Mouse (Mus musculus) NIH3T3 (cell line): ENCODE measurements at regions not wholly inside any gene's neighbourhood (a gene's known extent, or its start where the extent isn't known, plus 50 kb on each side); places are given as distances from the start of the nearest gene placed in this dataset.

Source experiments
- DNase-seq: peaks from one replicate; pipeline ENCODE4 v3.0.0-alpha.2; 2012; ENCODE audit warnings: low read depth

DNA sequence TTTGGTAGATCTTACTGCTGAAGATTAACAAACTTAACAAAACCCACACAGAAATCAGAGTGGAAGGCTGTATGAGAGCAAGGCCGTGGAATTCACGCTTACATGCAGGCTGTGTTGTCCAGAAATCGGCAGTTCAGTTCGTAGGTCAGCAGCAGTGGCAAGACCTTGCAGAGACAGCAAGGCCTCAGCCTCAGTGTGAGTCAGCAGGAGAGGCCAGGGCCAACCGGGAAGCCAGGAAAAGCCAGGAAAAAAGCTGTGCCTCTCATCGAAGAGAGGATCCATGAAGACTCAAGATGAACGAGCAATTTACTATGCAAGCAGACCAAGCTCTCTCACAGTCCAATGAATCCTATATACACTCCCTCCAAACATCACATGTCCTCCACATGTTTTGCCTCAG is 103.4 kb upstream of the 1700021F07Rik start:
- no peak for DNase-seq

DNA sequence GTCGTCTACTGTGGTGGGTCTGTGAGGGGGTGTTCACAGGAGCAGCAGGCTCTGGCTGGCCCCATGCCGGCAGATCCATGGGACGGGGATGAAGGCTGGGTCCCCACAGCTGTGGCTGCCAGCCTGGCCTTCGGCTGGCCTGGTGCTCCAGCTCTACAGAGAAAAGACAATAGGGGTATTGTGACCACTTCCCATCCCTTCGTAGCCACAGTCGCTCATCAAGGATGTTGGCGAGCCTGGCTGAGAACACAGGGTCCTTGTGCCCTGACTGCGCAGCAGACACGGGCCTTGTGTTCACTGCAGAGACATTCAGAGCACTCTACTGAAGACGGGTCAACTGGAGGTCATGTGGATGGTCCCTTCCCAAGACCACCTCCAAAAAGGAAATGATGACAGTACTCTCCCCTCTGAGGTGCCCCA is 102.4 kb upstream of the 1700021F07Rik start:
- DNase-seq: no peak

DNA sequence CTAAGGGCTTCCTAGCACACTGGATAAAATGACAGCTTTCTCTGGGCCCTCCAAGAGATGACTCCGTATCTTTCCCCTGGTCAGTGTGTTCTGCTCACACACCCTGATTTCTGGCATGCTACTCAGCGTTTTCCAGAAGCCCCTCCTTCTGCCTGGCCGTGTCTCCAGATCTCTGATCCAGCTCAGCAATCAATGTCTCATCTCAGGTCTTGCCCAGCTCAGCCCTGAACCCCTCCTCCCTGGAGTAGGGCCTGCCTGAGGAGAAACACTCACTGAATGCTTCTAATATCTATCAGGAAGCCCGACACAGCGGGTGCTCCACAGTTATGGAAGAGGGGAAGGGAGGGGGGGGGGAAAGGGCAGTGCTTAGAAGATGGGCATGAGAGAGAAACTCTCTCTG is 101.9 kb upstream of the 1700021F07Rik start:
- peak; percentile 56 for DNase-seq

DNA sequence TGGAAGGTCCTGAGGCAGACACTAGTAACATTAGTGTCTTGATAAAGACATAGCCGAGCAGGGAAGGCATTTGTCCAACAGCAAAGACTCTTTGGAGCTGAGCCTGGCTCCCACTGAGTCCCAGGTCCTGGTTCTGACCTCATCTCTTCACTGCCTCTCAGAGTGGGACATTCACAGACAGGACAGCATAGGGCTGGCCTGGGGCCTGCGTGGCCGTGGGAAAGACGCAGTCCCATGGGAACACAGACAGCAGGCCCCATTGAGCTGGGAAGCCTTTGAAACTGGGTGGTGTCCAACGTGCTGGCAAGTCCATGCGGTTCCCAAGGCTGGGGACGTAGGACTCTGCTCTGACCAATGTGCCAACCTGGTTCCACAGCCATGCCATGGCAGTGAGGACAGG is 97.5 kb upstream of the 1700021F07Rik start:
- no peak for DNase-seq

DNA sequence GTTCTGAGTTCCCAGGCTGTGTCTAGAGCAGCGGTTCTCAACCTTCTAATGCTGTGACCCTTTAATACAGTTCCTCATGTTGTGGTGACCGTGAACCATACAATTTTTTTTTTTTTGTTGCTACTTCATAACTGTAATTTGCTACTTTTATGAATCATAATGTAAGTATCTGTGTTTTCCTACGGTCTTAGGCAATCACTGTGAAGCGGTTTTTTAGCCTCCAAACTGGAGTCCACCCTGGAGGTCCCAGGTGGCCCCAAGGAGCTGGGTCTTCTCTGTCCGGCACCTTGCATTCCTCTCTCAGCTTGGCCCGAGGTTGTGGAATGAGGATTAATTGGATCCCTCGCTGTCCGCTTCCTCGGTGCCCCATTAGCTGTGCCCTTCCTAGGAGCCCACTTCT is 96.6 kb upstream of the 1700021F07Rik start:
- peak; percentile 38 for DNase-seq

DNA sequence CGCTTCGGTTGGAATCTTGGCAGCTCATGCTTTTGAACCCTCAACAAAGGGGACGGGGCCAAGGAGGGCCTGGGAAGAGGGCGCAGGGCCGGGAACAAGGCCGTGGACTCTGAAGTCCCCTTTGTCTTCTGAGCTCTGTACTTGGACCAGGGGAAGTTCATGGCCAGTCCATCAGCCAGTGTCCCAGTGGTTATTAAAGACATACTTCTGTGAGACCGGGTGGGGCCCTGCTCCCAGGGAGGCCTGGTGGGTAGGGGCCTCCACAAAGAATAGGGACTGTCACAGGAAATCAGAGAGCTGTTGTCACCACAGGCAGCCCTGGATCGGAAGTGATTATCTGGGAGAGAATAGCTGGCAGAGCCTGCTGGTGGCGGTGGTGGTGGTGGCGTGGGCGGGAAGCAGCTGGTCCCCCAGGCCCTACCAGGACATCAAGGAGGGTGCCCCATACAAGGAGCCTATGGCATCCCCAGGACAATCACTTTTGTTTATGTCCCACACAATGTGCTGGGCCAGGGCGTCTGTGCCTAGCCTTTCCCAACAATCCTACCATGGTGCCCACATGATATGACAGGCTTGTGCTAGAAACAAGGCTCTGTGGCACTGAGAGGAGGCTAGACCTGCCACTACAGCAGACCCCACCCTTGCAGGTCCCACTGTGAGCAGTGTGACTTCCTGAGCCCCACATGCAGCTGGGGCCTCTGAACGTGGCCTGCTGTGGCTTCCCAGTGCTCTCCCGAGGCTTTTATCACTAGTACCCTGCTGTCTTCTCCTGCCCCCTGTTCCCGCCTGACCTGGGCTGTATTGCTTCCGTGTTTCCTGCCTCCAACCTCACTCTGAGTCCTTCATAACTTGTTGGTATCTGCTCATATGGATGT is 96.0 kb upstream of the 1700021F07Rik start:
- DNase-seq: no peak

DNA sequence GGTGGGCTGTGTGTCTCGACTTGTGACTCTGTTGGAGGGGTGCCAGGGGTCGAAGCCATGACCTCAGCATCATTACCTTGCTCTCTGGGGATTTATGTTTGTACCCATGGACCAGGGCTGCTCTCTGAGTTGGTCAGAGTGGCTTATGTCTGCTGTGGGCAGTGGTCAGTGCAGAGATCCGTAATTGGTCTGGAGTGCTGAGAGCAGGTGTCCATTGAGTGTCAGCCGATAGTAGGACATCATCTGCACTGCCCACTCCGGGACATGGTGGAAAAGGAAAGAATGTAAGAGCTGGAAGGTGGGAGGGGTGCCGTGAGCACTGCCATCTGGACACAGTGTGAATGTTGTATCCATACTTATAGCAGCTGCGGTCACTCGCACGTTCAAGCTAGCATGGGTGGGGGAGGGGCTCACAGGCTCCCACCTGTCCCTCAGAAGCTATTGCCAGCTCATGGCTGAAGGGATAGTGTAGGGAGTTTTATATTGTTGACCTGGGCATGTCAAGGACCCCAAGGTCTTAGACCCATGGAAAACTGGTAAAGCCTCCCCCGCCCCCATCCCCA is 94.4 kb upstream of the 1700021F07Rik start:
- DNase-seq: no peak

DNA sequence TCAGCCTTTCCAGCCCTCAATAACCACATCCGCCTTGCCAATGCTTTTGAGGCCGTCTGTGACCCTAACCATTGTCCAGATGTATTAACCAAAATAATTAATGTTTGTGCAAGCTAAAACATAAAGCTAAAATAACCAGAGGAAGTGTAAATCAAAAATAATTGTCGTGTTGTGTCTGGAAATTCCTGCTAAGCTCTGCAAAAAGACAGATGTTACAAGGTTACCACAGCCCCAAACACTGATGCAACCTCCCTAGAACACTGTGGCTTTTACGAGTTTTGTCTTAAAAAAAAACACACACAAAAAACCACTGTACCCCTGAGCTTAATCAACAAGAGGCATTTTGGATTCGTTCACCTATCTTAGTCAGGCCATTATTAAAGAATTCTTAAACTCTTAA is 90.5 kb upstream of the 1700021F07Rik start:
- DNase-seq: peak; percentile 18

DNA sequence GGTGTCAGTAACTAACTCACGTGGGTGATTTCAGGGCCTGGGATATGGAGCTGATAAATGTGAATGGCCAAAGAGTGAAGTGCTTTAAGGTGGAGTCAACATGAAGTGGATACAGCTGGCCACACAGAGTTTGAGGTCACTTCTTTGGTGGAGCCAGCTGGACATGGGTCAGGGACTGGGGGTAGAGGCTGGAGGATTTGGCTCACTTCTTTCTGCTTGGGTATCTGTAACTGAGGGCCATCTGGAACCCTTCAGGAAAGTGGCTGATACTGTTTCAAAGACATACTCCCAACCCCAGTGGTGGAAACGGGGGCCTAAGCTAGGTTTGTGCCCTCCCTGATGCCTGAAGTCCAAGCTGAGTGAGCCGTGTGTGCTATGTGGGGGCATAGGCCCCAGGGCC is 90.1 kb upstream of the 1700021F07Rik start:
- peak; percentile 41 for DNase-seq

DNA sequence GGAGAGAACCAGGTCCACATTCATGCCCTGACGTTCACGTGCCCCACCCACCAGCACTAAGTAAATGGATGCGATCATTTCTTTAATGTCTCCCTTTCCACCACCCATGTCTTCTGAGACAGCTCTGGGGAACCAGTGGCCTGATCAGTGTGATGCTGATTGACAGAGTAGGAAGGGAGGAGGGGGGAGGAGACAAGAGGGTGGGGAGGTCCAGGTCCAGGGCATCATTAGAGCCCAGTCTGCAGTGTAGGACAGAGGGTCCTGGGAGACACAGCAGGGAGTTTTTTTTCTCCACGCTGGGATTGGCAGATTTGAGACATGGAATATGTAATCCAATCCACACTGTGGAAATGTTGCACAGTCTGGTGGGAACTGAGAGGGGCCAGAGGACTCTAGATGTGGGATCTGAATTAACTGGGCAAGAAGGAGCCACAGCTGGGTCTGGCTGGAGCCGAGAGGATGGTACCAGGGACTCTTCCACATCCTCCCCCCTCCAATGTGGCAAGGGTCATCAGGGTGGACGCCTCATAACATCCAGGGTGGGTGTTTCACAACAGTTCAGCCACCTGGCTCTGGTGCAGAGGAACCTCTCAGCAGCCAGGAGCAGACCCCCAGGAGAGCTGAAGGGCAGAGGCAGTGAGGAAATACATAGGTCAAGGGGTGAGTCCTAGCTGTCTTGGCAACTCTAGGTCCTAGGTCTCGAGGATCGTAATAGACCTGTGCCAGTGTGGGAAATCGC is 89.3 kb upstream of the 1700021F07Rik start:
- no peak for DNase-seq

DNA sequence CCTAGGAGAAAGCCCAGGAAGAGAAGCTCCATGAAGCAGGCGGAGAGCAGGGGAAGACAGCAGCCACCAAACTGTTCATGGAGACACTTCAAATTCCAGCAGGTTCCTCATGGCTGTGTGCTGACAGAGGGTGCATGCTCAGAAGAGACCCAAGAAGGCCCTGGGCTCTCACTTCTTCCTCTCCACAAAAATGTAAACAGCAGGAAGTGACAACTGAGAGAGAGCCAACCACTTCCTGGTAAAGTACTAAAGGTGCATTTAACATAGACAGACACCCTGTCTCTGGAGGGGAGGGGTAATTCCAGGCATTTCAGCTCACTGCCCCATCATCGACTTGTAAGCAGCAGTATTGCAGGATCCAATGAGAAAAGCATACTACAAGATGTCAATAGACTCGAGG is 85.8 kb upstream of the 1700021F07Rik start:
- DNase-seq: no peak

DNA sequence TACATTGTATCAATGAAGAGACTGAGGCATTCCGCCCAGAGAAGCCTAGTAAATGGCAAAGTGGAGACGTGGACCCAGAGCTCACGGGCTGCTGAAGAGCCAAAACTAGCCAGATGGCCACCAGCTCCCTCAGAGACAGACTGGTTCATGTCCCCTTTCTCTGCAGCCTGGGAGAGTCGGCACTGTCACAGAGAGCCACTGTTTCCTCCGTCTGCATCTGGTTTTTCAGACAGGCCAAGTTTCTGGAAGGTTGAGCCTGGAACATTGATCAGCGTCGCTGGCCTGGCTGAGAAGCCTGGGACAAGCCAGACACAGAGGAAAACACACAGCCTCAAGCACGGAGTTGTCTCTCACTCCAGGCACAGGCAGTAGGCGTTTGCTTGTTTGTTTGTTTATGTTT is 83.4 kb upstream of the 1700021F07Rik start:
- no peak for DNase-seq

DNA sequence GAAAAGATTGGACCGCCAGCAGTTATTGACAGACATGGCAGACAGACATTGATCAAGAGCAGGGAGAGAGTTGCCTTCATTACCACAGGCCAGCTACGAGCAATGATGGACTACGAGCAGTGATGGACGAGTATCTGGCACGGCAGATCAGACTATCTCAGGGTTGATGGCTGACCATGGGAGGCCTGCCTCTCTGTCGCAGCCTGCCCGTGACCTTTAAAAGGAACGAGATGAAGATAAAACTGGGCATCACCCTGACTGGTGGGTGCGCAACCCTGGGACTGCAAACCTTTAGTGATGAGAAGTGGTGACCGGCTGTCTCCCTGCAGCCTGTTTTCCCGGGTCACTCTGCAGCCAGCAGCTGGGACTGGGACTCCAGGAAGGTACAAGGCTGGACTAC is 80.3 kb upstream of the 1700021F07Rik start:
- DNase-seq: no peak

DNA sequence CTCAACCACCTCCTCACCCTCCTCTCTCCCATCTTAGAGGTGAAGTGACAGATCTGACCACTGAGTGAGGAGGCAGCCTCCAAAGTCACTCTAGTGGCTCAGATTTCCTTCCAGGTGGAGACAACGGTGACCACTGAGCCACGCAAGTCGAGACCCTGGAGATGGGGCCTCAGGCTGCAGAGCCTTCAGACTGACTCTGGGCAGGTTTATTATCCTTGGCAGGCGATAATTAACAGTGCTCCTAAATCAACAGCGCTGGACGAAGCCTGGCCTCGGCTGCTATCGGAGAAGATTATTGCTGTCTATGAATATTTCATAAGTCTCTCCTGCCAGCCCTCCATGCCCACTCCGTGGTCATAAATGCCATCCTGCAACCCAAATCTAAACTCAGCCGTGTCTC is 79.1 kb upstream of the 1700021F07Rik start:
- DNase-seq: no peak

DNA sequence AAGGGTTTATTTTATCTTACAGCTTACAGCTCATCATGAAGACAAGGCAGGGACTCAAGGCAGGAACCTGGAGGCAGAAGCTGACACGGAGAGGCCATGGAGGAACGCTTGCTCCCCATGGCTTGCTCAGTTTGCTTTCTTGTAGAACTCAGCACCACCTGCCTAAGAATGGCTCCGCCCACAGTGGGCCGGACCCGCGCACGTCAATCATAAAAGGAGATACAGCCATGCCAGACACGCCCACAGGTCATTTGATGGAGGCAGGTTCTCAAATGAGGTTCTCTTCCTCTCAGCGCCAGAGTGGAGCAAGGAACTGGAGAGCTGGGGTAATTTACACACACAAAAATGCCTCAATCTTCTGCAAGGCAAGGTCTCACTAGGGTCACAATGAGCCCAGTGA is 78.0 kb upstream of the 1700021F07Rik start:
- DNase-seq: no peak

DNA sequence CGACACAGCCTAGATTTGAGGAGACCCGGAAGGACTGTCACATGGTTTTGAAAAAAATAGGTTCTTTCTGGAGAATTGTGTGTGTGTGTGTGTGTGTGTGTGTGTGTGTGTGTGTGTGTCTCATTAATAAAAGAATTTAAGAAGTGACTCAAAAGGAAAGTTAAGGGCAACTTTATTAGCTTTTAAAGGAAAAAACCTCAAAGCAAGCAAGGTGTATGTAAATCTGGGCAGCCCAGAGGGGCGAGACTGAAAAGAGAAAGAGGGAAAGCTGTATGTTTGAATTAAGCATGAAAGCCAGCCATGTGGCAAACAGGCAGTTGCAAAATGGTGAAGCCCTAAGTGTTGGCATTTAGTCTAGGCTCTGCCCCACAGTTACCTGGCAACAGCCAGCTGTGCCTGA is 77.3 kb upstream of the 1700021F07Rik start:
- DNase-seq: peak; percentile 20

DNA sequence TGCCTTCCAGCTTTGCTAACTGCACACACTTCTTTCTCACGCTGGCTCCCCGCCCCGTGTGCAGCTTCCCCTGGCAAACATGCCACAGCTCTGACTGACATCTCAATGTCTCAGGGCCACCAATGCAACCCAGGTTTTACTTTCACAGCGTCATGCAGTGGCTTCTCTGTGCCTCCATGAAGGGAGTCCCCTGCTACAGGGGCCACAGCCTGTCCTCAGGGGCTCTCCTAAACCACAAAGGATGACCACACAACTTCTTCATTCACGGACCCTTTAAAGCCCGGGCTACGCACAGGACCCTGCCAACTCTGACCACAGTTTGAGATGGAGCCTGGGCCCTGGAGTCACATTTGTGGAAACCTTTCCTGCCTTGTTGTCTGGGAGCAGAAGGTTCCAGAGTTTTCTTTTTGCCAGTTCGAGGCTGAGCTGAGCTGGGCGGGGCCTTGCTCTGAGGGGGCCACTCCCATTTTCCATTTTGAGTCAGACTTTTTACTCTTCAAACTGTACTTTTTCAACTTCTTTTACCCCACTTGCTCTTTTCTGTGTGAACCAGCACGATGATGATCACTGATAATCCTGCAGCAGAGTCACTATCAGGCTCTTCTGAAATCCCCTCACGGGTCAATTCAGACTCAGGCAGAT is 73.7 kb upstream of the 1700021F07Rik start:
- DNase-seq: peak; percentile 53

DNA sequence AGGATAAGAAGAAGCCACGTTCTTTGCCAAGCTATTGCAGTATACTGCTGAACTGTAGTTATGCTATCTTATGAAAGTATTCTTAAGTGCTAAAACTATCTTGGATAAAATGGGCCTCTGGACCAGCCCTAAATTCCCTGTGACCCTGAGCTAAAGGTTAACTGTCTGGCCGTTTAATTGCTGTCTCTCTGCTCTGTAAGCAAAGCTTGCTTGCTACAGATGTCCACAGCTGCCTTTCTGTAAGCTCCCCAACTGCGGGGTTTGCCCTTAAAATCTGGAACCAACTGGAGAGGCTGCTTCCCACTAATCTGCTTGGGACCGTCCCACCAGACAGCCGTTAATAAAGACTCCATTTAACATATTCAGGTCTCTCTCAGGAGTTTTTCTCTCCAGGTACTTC is 73.2 kb upstream of the 1700021F07Rik start:
- DNase-seq: no peak

DNA sequence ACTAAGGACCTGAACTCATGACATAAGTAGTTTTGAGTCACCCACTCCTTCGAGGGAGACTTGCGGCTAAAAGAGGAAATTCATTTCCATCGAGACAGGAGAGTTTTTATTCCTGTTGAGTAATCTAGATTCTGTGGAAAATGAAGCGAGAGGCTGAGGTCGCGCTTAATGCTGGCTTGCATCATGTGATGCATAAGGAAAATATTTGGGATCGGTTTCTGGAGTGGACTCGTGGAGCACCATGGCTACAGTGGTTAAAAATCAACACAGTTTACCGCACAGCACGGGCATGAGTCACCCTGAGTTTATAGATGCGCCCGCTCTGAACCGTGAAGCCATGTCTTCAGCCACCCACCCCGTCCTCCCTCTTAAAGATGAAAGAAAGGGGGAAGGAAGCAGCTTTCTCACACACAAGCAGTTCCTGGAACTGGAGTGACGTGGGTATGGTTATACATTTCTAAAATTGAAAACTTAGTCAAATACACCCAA is 70.3 kb upstream of the 1700021F07Rik start:
- DNase-seq: peak; percentile 93

DNA sequence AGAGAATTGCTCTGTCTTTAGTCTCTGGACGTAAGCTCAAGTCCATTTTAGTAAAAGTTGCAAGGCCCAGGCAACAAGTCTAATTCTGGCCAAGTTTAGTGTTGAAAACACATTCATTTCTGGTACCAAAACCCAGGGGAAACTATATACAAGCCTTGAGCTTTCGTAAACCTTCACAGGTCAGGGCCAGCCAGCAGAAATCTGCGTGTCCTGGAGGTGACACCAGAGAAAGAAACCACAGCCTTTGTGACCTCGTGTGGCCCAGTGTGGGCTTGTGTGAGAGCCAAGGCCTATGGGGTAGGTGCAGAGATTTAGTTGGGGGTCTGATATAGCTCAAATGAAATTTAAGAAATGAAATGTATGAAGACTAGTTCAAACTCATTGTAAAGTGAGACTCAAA is 69.6 kb upstream of the 1700021F07Rik start:
- peak; percentile 36 for DNase-seq

DNA sequence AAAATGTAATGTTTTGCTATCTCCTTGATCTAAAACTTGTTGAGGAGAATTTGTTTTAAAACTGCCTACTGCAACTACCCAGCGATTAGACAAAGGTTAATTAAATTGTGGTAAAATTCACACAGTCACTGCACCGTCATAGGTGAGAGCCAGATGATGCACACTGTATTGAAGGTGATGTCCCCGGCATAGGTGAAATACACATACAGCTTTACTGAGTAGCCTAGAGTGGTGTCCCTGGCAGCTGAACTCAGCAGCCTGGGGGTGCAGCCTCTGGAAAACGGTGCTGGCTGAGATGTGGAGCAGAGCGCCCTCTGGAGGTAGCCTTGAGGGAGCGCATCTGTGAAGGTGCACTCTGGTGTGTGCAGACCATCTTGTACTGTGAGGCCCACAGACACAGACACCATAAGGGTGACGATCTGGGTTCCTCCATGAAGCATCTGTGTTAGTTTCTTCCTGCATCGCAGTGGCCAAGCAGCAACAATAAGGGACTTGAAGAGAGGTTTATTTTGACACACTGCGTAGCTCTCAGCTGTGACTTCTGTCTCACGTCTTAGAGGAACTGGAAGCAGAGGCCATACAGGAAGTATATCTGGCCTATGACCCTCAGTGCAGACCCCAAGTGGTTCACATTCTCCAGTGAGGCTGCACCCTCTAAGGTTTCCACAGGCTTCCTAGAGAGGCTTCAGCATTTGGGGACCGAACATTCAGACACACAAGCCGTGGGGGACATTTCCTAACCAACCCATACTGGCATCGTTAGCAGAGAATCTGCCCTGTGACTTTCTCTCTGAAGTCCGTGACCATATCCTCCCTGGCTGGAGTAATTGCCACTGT is 68.6 kb upstream of the 1700021F07Rik start:
- peak; percentile 41 for DNase-seq
